Mouse (Mus musculus): ENCODE data around the gene Gm28079. TPM values are rescaled to one million over a fixed set of nuclear protein-coding genes. Genes with fewer than 3 reads are reported as not detected.

The Gm28079 gene
- not detected in 2 replicates for polyA plus RNA-seq (2012; rRNA removed)

DNA sequence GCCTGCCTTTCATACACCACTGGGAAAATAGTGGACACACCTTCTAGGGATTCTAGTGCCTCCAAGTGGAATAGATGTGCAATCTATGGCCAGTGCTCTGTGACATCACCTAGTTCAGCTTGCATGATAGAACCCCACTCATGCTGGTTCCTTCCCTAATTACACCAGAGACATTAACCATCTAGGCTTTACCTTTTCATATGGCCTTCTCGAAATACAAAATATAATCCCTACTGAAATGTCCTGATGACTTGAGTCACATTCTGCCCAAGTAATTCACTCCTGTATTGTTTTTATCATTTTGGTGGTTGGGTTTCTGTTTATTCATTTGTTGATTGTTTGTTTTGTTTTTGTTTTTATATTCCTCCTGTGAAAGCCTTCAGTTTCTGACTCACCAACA, at the start of gene Gm28079:
Gm28079 (minus strand) TSS at position 101 of the 400 bp plus-strand sequence.

Measured in liver, embryonic 14 days (tissue).